Mouse (Mus musculus) spleen, postnatal 10 days (tissue): ENCODE results near the gene Tlr3.

Experiments
- DNase-seq, 2 experiments: peaks; one replicate each; pipeline ENCODE4 v3.0.0; 2021 to 2022; ENCODE audit warnings: low spot score in 2 of 2

The Tlr3 gene

DNA sequence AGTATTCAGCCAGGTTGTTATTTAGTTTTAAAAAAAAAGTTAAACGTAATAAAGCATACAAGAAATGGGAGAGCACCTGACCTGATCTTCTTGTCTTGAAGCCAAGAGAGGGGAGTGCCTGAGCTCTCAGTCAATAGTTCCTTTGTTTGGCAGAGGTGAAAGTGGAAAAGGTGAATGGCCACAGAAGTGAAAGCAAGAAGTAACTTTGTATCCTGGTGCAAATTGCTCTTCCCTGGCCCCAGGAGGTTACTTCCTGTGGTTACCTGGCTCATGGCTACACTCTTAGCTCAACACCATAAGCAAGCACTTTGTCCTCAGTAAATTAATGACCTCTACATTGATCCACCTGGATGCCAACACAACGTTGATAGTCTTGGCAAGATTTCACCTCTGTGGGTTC, at the start of gene Tlr3:
TSS of gene Tlr3 (minus strand) at position 199 of the 400 bp plus-strand sequence.
- no peak for DNase-seq

DNA sequence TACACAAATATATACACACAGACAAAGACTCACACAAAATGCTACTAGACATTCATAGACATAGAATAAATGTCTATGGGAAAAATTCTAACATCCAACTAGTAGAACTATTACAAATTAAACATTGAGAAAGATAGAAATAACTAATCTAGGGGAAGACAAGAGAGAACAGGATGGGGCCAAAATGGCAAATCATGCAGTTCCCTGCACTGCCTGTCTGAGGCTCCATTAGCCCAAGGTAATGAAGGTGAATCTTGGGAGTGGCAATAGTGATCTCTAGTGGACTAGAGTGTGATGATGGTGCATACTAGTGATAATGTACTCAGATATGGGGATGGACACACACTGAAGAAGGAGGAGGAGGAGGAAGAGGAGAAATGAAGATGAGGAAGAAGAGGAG, 47.0 kb upstream of the Tlr3 start:
- no peak for DNase-seq

DNA sequence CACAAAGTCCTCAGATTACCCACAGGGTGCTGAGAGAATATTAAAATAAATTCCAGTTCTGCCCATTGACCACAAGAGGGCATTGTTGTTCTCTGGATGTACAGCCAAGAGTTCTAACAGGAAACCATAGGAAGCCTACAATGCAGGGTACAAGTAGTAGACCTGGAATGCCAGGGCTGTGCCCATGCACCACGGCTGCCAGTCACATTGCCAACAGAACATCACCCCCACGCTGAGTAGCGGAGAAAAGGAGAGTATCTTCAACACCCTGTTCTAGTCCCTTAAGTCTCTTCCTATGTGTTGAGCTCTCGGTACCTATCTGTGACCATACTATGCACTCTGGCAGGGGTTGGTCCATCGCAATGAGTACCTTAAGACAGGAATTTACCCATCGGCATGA, 43.5 kb upstream of the Tlr3 start:
- peak in 1 of 2 experiments; percentile 8 for DNase-seq

GRCm38 (mm10) chr8:45452115-45452514, 41.2 kb upstream of the Tlr3 start:
- no peak for DNase-seq

DNA sequence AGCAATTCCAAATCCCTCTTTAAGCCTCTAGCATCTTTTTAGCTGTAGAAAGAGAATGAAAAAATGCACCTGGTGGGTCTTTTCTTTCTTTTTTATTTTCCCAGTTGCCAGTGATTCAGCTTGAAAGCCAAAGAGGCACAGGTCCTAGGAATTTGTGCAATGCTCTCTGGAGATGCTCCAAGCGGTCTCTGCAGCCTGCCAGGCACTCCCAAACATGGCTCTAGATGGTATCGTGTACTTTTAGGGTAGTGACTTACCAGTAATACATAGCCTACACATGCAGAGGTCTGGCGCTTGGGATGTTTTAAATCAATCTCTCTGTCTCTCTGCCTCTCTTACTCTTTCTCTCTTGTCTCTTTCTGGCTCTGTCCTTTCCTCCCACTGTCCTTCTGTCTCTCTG, 38.0 kb upstream of the Tlr3 start:
- no peak for DNase-seq

DNA sequence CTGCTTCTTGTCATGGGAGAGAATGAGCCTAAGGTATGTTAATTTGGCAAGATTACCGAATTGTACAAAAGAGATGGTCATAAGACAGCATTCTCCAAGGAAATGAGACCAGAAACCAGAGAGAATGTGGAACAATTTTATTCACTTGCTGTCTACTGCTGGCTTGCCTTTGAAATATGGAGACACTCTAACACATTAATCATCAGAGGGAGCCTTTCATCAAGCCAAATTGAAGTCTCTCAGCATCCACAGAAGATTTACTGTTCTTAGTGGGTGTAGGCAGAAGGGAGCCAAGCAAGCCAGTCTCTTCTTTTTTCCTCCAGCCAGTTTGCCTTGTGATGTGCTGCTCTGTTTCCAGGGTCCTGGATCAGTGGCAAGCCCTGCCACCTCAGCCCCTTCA, 37.4 kb upstream of the Tlr3 start:
- DNase-seq = no peak

- no peak for DNase-seq
Observed at GRCm38 (mm10) chr8:45438899-45439535, 28.1 kb upstream of the Tlr3 start.

DNA sequence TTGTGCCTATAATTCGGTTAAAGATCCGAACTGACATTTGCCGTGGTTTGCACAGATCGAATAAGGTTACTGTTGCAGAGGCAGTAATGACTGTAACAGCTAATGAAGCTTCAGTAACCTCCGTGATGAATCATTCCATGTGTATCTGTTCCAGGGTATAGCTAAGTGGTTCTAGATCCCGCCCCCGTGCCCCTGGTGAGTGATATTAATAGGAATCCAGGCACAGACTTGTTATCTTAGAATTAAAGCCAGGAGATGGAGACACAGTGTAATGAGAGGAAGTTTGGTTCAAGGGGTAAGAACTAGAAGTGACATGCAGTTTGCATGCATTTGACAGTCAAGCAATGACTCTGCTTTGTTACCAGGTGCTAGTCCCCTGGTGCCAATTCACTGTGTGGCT, 9.3 kb upstream of the Tlr3 start:
- DNase-seq = no peak

DNA sequence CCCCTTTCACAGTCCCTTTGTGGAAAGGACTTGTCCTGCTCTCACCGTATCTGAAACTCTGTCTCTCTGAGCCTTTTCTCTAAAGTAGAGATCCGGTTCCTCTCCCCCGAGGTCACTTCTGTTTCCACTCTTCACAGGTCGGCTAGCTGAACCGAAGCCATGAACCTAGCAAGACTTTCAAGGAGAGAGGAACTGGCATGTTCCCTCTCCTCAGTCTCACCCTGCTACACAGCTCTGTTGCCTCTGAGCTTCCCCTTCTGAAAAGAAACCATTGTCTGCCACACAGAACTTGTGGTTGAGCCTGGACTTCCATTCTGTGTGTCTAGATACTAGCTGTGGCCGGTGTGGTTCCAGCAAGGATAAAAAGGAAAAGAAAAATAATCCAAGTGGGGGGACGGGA, 4.1 kb upstream of the Tlr3 start:
- peak; percentile 3 to 17 for DNase-seq

DNA sequence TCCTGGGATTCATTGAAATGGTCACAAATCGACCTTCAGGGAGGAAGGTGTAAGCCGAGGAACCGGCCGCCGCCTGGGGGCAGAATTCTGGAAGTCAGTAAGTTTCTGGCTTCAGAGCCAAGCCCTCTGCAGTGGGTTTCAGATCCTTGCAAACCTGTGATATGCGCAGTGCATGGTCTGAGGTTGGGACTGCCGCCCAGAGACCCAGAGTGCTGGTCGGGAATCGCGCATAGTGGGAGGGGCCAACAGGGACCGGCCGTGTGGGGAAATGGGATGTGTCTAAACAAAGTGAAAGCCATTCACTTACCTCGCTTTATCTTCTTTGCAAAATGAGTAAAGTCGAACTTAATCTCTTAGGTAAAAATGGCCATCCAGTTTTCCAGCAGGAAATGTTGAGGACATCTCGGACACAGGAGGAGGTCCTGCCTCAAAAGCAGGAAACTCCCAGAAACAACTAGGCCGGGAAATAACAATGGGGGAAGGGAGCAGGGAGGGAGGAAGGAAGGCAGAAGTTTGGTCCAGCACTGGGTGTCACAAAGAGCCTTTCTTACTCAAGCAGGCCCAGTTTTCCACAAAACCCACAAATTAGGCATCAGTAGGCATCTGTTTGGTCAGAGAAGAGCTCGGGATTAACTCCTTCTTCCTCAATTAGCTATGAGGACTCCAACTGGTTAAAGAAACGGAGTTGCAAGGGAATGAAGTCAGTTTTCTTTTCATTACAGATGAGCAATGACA, 567 bp downstream of the Tlr3 start:
- DNase-seq = peak; percentile 12 to 48

DNA sequence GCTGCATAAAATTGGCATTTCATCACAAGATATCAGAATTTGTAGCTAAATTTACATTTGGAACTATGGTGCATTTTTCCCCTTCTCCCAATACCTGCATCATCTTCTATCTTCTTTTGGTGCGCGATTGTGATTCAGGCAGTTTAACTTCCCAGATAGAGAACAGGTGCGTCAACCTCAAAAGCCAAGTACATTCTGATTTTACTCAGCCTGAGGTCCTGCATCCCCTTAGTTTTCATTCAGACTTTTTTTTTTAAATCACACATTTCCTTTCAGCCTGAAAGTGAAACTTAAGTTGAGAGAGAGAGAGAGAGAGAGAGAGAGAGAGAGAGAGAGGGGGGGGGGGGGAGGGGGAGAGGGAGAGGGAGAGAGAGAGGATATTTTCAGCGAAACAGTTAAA, 1.2 kb downstream of the Tlr3 start:
- no peak for DNase-seq

GRCm38 (mm10) chr8:45383250-45383649, 27.6 kb downstream of the Tlr3 start:
- no peak for DNase-seq

- no peak for DNase-seq
Observed at GRCm38 (mm10) chr8:45381963-45382347, 28.9 kb downstream of the Tlr3 start, which contains the start of gene Fam149a. Gene Fam149a (minus strand): TSS chr8:45382291.

GRCm38 (mm10) chr8:45381075-45381962, 29.6 kb downstream of the Tlr3 start:
- DNase-seq = no peak

GRCm38 (mm10) chr8:45380598-45380997, 30.3 kb downstream of the Tlr3 start:
- DNase-seq = no peak

GRCm38 (mm10) chr8:45374071-45374470, 36.8 kb downstream of the Tlr3 start:
- no peak for DNase-seq

DNA sequence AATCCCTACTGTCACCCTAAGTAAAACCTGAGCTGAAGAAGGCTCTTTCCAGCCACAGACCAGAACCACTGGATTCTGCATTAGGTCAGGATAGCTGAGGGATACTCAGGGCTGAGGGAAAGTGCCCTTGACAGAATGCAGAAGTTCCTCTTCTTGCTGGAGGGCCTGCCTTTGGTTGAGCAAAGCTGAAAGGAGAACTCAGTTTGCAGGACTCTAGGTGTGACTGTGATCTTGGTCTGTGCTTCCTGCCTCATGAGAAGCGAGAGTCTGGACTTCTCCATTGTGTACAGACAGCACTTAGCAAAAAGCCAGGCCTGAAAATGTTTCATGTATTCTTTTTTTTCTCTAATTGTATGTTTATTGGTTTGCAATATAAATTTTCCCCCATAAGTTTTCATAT, 43.7 kb downstream of the Tlr3 start:
- DNase-seq = no peak

DNA sequence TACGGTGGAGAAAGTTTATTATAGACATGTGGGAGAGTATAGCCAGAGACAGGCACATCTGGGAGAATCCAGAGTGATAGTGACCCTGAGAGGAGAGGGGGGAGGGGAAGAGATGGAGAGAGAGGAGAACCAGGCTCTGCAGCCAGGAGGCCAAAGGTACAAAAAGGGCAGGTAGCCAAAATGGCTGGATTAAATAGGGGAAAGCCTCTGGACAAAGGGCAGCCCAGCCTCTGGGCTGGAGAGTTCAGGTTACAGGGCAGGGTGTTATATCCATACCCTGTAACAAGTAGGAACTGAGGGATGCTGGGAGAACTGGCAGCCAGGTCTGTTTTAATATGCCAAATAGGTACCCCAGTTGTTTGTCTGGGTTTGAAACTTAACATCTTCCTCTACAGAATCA, 47.7 kb downstream of the Tlr3 start:
- DNase-seq = no peak

GRCm38 (mm10) chr8:45362323-45362722, 48.6 kb downstream of the Tlr3 start:
- DNase-seq = peak in 1 of 2 experiments; percentile 31

DNA sequence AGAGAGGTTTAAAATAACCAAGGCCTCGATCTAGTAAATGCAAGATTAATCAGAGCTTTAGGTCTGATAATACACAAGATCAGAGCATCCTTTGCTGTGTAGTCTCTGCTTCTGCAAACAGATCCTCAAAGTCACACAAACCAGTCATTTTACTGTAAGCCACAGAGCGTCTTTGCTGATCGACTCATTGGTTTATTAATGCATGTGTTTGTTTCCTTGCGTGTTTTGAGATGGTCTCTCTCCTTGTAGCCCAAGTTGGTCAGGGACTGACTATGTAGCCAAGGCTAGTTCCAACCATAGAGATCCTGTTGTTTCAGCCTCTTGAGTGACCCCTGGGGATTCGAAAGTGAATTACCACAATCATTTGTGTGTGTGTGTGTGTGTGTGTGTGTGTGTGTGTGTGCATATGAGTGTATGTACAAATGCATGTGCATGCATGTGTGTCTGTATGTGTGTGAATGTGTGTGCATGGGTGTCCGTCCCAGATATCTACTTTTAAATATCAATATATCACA, 51.7 kb downstream of the Tlr3 start:
- DNase-seq = no peak

GRCm38 (mm10) chr8:45358132-45358918, 52.6 kb downstream of the Tlr3 start:
- no peak for DNase-seq
